Comparison of ENCODE assay signal across 9 mouse cellular contexts in the genomic region with DNA sequence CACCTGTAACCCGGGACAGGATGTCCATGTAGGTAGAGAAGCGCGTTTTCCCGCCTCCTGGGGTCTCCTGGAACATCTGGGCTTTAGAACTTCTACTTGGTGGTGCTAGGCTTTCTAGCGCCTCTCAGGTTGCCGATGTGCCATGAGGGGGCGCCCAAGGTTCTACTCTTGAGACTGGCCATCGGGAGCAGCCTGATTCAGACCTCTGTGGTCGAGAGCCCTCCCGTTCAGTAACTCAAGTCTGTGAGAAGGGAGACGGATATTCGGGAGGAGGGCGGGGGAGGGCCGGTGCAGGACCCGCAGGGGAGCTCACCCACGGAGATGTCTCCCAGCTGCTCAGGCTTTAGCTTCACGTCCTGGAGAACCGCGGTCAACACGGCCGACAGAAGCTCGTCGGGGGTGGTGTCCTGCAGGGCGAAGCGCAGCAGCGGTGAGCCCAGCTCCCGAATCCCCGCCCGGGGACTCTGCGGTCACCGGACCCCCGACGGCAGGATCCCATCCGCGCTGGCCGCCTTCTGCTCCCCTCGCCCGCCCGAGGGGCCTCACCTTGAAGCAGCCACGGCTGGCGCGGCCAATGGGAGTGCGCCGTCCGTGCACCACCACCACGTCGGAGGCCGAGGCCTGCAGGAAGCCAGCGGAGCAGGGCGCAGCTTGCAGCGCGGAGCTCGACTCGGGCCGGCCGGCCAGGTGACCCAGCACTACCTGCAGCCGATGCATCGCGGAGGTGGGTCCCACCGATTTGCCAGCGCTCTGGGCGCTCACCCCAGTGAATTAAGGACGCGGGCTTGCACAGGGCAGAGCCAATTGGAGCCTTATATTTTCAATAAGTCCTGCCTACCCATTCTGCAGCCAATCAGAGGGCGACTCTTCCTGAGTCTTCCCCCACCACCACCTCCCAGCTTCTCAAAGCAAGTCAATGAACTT. TPM values are rescaled to one million over a fixed set of nuclear protein-coding genes. Genes with fewer than 3 reads are reported as not detected.
A peak's percentile ranks its signal among the peaks of the same experiment; 100 is the strongest.
DNase-seq lines count a peak whose midpoint lies in the region; ATAC-seq and TF ChIP-seq lines count a peak whose summit lies in the region.
"Had no signal": no experiment of that assay in that cellular context is flagged by ENCODE, and none has a peak within 500 bp of the region (broad histone marks: within the 10 kb centered on the region; RNA-seq: fewer than 3 reads in every experiment).

Gene Acaa1b, minus strand, starts transcription at position 816 of the 924 bp plus-strand sequence.

- TF ChIP-seq CTCF in bone marrow macrophage, adult 2 months (IDR thresholded peaks at IDR 0.05; ENCODE audit: low read depth, low read length): peak; percentile 66
- TF ChIP-seq CTCF in midbrain, postnatal 0 days (IDR thresholded peaks at IDR 0.05): peak; percentile 78

- peak within 1 kb of the TSS; percentile 46 for H3K4me3 ChIP-seq in bone marrow macrophage, adult 2 months (ENCODE audit: insufficient read depth, low read length)
- H3K4me3 ChIP-seq in embryonic facial prominence, embryonic 15.5 days (replicated peaks): peak within 1 kb of the TSS; percentile 53
- H3K4me3 ChIP-seq in limb, embryonic 15.5 days: peak within 1 kb of the TSS; percentile 55
- peak within 1 kb of the TSS; percentile 44 for H3K4me3 ChIP-seq in midbrain, postnatal 0 days (ENCODE audit: low read depth, low read length)
- peak within 1 kb of the TSS; percentile 40 for H3K4me3 ChIP-seq in stomach, embryonic 14.5 days (ENCODE audit: low read depth, low read length)

- H3K9ac ChIP-seq in embryonic facial prominence, embryonic 15.5 days: no peak within 1 kb of the TSS
- H3K9ac ChIP-seq in limb, embryonic 15.5 days: 0 out of 2 replicates have a peak within 1 kb of the TSS, but pooled peaks have one; percentile 23
- H3K9ac ChIP-seq in midbrain, postnatal 0 days (replicated peaks; ENCODE audit: low read length, poor library complexity, severe bottlenecking): 0 out of 2 replicates have a peak within 1 kb of the TSS, but pooled peaks have one; percentile 19
- no peak within 1 kb of the TSS for H3K9ac ChIP-seq in stomach, embryonic 14.5 days (replicated peaks; ENCODE audit: low read depth, low read length)

- no peak within 1 kb of the TSS for H3K27ac ChIP-seq in bone marrow macrophage, adult 2 months (ENCODE audit: insufficient read depth, low read depth, low read length)
- H3K27ac ChIP-seq in embryonic facial prominence, embryonic 15.5 days (replicated peaks): no peak within 1 kb of the TSS
- no peak within 1 kb of the TSS for H3K27ac ChIP-seq in limb, embryonic 15.5 days
- no peak within 1 kb of the TSS for H3K27ac ChIP-seq in midbrain, postnatal 0 days (ENCODE audit: low read depth, low read length)
- no peak within 1 kb of the TSS for H3K27ac ChIP-seq in stomach, embryonic 14.5 days (ENCODE audit: low read length)

- DNase-seq in 3T3-L1 (ENCODE audit: low read depth, low spot score): peak; percentile 68
- DNase-seq in heart, adult 9 months (ENCODE audit: low spot score in 2 of 2): peak; percentile 45 to 72
- DNase-seq in kidney, adult 9 months: peak; percentile 92
- peak; percentile 87 for DNase-seq in midbrain, postnatal 0 days (ENCODE audit: low spot score)

- peaks cover 20% of the 10 kb centered on the region for H3K27me3 ChIP-seq in embryonic facial prominence, embryonic 15.5 days
- H3K27me3 ChIP-seq in limb, embryonic 15.5 days: peaks cover 22% of the 10 kb centered on the region
- H3K27me3 ChIP-seq in midbrain, postnatal 0 days (ENCODE audit: insufficient read depth, low read length): peaks cover 12% of the 10 kb centered on the region; the same call in 1 of the 2 replicates
- no peaks in the 10 kb centered on the region for H3K27me3 ChIP-seq in stomach, embryonic 14.5 days (ENCODE audit: control insufficient read depth, insufficient read depth, low read length)

- no peaks in the 10 kb centered on the region for H3K36me3 ChIP-seq in embryonic facial prominence, embryonic 15.5 days
- H3K36me3 ChIP-seq in limb, embryonic 15.5 days: no peaks in the 10 kb centered on the region
- no peaks in the 10 kb centered on the region for H3K36me3 ChIP-seq in midbrain, postnatal 0 days (ENCODE audit: insufficient read depth, low read length)
- H3K36me3 ChIP-seq in stomach, embryonic 14.5 days (ENCODE audit: control insufficient read depth, insufficient read depth, low read length): no peaks in the 10 kb centered on the region
- H3K36me3 ChIP-seq: G1E had no signal

- no peak for TF ChIP-seq POLR2A in bone marrow macrophage, adult 2 months (IDR thresholded peaks at IDR 0.05; ENCODE audit: borderline replicate concordance, low read depth, low read length)

- ATAC-seq in embryonic facial prominence, embryonic 15.5 days (ENCODE audit: insufficient number of reproducible peaks, low FRiP score, low TSS enrichment, low read depth): peak; percentile 66
- peak; percentile 71; the same call in 1 of the 2 replicates for ATAC-seq in limb, embryonic 15.5 days (ENCODE audit: insufficient number of reproducible peaks, low FRiP score, low TSS enrichment, low read depth)
- peak; percentile 85 for ATAC-seq in midbrain, postnatal 0 days (ENCODE audit: low FRiP score)
- peak; percentile 83 for ATAC-seq in stomach, embryonic 14.5 days (ENCODE audit: insufficient number of reproducible peaks, insufficient read depth, low FRiP score, low read depth)

- H3K4me2 ChIP-seq in embryonic facial prominence, embryonic 15.5 days (replicated peaks): peak within 1 kb of the TSS; percentile 67
- peak within 1 kb of the TSS; percentile 71 for H3K4me2 ChIP-seq in limb, embryonic 15.5 days
- H3K4me2 ChIP-seq in midbrain, postnatal 0 days (ENCODE audit: low read depth, low read length, poor library complexity, severe bottlenecking): peak within 1 kb of the TSS; percentile 44
- peak within 1 kb of the TSS; percentile 51 for H3K4me2 ChIP-seq in stomach, embryonic 14.5 days (replicated peaks; ENCODE audit: low read depth, low read length)

- no peaks in the 10 kb centered on the region for H3K9me3 ChIP-seq in embryonic facial prominence, embryonic 15.5 days (replicated peaks)
- no peaks in the 10 kb centered on the region for H3K9me3 ChIP-seq in limb, embryonic 15.5 days
- no peaks in the 10 kb centered on the region for H3K9me3 ChIP-seq in midbrain, postnatal 0 days (ENCODE audit: low read length)
- H3K9me3 ChIP-seq in stomach, embryonic 14.5 days (ENCODE audit: control insufficient read depth, low read depth, low read length): no peaks in the 10 kb centered on the region

- under 1% methylated on average over 64 of the region's 65 CpGs for WGBS in embryonic facial prominence, embryonic 15.5 days
- WGBS in limb, embryonic 15.5 days: 1% methylated on average over 65 of the region's 65 CpGs
- WGBS in midbrain, postnatal 0 days: under 1% methylated on average over 56 of the region's 65 CpGs
- under 1% methylated on average over 65 of the region's 65 CpGs for WGBS in stomach, embryonic 14.5 days

- no peaks in the 10 kb centered on the region for H3K4me1 ChIP-seq in bone marrow macrophage, adult 2 months (ENCODE audit: control insufficient read depth, insufficient read depth, low read length)
- 0 out of 2 replicates have a peak, but pooled peaks cover 5% of the 10 kb centered on the region for H3K4me1 ChIP-seq in embryonic facial prominence, embryonic 15.5 days
- H3K4me1 ChIP-seq in limb, embryonic 15.5 days: peaks cover 11% of the 10 kb centered on the region; the same call in 1 of the 2 replicates
- H3K4me1 ChIP-seq in midbrain, postnatal 0 days (ENCODE audit: insufficient read depth, low read length): no peaks in the 10 kb centered on the region
- no peaks in the 10 kb centered on the region for H3K4me1 ChIP-seq in stomach, embryonic 14.5 days (ENCODE audit: control insufficient read depth, insufficient read depth, low read length)

RNA-seq across cellular contexts. Expression of gene Acaa1b, which starts in this region (rescaled TPM):
- polyA plus RNA-seq in bone marrow macrophage, adult 2 months (2012; ENCODE audit: insufficient read depth, insufficient read length, missing spikeins): not detected in 2 replicates
- 2.1 and 3.0 TPM in 2 replicates for polyA plus RNA-seq in embryonic facial prominence, embryonic 15.5 days (2015; fragmentation: Nextera tagmentation; extraction: Ambion mirVana)
- 1.7 and 2.4 TPM in 2 replicates for polyA plus RNA-seq in limb, embryonic 15.5 days (2015; fragmentation: Nextera tagmentation; extraction: Ambion mirVana)
- total RNA-seq in midbrain, postnatal 0 days (2014; rRNA removed): 2.8 and 2.9 TPM in 2 replicates
- 4.6 and 5.2 TPM in 2 replicates for polyA plus RNA-seq in midbrain, postnatal 0 days (2015; fragmentation: Nextera tagmentation; extraction: Ambion mirVana)
- 0.91 and 1.2 TPM in 2 replicates for polyA plus RNA-seq in stomach, embryonic 14.5 days (2014; fragmentation: Nextera tagmentation; extraction: Ambion mirVana)
- total RNA-seq: G1E had no signal
- polyA plus RNA-seq: G1E had no signal

Comparison
In these comparisons a context has a peak if more than half of its experiments do, and no peak if none do; other contexts are left out.
1. H3K9ac ChIP-seq: peak in limb, embryonic 15.5 days (single experiment) and midbrain, postnatal 0 days (single experiment); none in embryonic facial prominence, embryonic 15.5 days (single experiment) and stomach, embryonic 14.5 days (single experiment).
2. Peak in every context shown above with its lines, with median percentiles within 50 percentile points of each other: DNase-seq, H3K4me3 ChIP-seq, ATAC-seq and H3K4me2 ChIP-seq.